Mouse (Mus musculus) layer of hippocampus, postnatal 36 days (tissue): Measurements from ENCODE around the gene Cacna1d. TPM values are rescaled to one million over a fixed set of nuclear protein-coding genes. Genes with fewer than 3 reads are reported as not detected.

ENCODE experiments used
- DNase-seq, 2 experiments: peaks; one replicate each; pipeline ENCODE4 v3.0.0; 2022
- total RNA-seq, 2 experiments: library from RNA; stranded (reverse); gene quantifications; 2 replicates each; pipeline ENCODE4 v1.2.3; 2021

Gene Cacna1d
- 10 to 100 TPM; 41.8 to 60.0 TPM for total RNA-seq

- DNase-seq, result no peak
Measured at GRCm38 (mm10) chr14:30491342-30491741, at the start of gene Cacna1d. Gene Cacna1d (minus strand): TSS chr14:30491455.

DNA sequence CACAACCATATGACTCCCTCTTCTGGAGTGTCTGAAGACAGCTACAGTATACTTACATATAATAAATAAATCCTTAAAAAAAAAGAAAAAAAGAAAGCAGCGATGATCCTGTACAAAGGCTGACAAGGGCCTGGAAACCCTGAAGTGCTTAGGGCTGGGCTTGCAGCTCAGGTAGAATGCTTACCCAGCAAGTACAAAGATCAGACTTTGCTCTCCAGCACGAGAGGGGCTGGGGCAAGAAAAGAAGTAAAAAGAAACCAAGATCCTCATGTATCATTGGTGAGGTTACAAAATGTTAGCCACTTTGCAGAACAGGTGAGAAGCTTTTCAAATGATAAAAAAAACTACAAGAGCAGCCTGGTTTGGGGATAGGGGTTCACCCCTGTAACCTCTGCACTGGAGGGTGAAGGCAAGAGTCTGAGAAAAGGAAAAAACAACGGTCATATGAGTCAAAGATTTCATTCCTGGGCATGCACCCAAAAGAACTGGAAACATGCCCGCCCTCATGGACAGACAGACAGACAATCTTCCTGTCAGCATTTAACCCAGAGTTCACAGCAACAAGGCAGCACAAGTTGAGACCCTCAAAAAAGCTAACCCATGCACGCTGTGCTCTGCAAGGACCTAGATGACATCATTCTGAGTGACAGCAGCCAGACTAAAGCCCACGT is 42.7 kb upstream of the Cacna1d start:
- DNase-seq, result no peak

DNA sequence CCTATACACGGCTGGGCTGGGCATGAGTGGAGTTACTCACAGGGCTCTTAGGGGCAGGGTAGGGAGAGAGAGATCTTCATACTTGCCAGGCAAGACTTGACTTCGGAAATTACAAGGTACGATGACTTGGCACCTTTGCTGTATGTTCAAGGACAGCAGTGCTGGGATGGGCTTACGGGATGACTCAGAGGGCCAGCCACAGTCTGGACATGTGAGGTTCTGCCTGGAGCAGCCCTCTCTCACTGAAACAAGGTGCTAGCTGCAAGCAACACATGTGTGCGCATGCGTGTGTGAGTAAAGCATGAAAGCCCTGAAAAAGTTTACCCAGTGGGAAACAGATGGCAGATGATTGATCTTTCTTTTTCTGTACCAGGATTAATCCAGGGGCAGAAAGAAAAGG is 40.6 kb upstream of the Cacna1d start:
- DNase-seq, result no peak

DNA sequence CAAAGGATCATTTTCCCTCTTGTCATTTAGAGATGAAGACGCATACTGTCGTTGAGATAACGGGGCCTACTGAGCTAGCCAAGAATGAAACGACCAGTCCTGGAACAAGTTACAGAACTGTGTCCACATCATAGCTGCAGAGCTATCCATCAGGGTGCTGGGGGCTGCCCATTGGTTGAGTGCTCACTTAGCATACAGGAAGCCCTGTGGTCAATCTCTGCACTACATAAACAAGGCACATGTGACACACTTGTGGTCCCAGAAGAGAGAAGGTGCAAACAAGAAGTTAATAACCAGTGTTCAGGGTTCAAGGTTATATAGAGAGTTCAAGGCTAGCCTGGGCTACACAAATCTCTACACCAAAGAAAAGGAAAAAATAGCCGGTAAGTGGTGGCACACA is 40.2 kb upstream of the Cacna1d start:
- DNase-seq, result no peak

GRCm38 (mm10) chr14:30530726-30531269 is 39.5 kb upstream of the Cacna1d start:
- DNase-seq, result no peak

DNA sequence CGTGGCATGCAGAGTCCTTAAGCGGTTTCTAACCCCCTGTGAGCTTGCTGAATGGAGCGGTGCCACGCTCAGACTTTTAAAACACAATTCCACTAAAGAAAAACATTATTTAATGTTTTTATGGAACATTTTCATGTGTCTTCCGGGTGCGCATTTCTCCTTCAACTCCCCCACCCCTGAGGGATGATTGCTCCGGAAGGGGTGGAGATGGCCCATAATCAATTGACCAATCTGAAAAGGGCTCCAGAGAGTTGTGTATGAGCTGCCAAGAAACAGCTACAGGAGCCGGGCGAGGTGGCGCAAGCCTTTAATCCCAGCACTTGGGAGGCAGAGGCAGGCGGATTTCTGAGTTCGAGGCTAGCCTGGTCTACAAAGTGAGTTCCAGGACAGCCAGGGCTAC is 38.2 kb upstream of the Cacna1d start:
- DNase-seq, result no peak

- no peak for DNase-seq
Measured at GRCm38 (mm10) chr14:30528961-30529360, 37.7 kb upstream of the Cacna1d start.

GRCm38 (mm10) chr14:30528392-30528791 is 37.1 kb upstream of the Cacna1d start:
- no peak for DNase-seq

DNA sequence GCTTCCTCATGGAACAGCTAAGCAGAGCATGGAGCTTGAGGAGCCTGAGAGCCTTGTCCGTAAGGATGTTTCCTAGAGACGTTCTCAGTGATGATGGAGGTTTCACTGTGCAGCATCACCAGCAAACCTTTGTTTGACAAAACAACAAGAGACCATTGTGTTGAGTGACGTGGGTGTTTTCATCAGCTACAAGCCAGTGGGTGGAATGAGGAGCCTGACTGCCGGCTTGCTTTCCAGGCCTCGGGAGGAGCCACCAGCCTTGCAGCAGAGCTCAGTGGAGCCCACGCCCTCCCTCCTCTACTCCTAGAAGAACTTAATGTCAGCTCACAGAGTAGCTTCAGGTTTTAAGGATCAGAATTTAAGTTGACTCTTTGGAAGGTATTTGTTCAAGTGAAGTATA is 32.1 kb upstream of the Cacna1d start:
- peak; percentile 24 to 44 for DNase-seq

- no peak for DNase-seq
Measured at GRCm38 (mm10) chr14:30519323-30519722, 28.1 kb upstream of the Cacna1d start.

GRCm38 (mm10) chr14:30515931-30516723 is 24.9 kb upstream of the Cacna1d start:
- DNase-seq, result no peak

GRCm38 (mm10) chr14:30512896-30513295 is 21.6 kb upstream of the Cacna1d start:
- DNase-seq, result no peak

GRCm38 (mm10) chr14:30510214-30510763 is 19.0 kb upstream of the Cacna1d start:
- no peak for DNase-seq

GRCm38 (mm10) chr14:30504990-30505389 is 13.7 kb upstream of the Cacna1d start:
- DNase-seq, result no peak

- DNase-seq, result no peak
Measured at GRCm38 (mm10) chr14:30498202-30498601, 6.9 kb upstream of the Cacna1d start.

DNA sequence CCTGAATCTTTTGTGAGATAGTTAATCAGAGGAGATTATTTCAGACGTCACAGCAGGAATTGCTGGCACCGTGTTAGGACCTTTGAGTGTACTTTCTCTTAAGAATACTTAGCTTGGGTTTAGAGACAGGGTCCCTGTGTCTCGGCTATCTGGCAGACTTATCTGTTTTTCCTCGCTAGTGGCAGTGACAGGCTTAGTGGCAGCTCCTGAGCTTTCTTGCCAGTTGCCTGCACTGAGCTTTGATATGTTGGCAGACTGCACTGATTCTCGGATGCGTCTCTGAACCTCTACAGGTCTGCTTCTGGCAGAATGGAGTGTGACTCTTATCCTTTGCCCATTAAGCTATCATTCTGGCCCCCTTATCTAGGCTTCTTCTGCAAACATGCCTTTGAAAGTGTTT is 3.7 kb upstream of the Cacna1d start:
- DNase-seq, result no peak

DNA sequence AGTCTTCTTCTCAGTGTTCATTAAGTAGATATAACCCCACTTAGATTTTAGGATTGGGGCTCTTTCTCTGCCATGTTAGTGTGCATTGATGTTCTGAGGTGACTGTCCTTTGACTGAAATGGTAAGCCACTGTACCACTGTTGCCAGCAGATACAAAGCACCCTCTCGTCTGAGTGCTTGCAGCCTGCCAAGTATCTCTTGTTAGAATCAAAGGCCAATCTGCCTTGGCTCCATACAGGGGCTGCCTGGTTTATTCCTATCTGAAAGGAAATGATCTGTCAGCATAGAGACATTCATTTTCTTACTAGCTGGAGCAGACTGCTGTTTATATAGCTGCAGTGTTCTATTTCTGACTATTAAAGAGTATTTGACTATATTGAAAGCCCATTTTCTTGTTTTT is 2.0 kb upstream of the Cacna1d start:
- no peak for DNase-seq

DNA sequence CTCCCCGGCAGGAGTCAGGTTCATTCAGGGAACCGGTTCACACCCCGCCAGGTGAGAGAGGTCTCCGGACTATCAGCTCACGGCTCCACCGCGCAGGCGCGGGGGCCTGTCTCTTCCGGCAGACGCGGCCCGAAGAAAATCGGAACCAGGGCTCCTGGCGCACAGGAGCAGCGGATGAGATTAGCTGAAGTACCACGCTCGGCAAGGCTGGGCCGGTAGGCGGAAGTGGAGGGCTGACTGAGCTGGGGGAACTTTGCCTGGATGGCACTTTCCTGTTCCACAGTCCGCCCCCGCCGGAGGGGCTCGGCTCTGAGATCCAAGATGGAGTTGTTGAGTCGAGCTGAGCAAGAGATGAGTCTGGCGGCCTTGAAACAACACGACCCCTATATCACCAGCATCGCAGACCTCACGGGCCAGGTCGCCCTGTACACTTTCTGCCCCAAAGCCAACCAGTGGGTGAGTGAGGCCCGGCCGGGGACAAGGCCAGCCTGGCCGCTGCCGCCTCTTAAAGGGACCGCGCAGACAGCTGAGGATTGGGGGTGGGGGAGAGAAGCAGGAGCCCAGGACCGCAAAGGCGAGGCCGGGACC is 11.8 kb downstream of the Cacna1d start, which contains the start of gene Dcp1a:
Dcp1a (plus strand) TSS at position 175 of the 588 bp plus-strand sequence.
- peak; percentile 97 to 98 for DNase-seq

DNA sequence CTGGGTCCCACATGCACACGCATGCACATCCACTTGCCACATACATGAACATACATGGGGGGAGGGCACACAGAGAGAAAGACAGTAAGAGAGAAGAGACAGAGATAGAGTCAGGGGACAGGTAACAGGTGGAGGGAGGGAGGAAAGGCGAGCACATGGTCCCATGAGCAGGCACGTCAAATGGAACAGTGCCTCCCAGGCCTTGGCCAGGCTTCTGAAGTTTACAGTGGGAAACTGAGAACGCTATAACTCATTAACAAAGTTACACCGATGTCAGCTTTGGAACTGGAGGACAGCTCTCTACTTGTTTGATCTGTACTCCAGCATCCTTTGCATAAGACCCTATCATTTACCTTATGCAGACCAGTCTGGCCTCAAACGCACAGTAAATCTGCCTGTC is 16.8 kb downstream of the Cacna1d start:
- DNase-seq, result no peak

DNA sequence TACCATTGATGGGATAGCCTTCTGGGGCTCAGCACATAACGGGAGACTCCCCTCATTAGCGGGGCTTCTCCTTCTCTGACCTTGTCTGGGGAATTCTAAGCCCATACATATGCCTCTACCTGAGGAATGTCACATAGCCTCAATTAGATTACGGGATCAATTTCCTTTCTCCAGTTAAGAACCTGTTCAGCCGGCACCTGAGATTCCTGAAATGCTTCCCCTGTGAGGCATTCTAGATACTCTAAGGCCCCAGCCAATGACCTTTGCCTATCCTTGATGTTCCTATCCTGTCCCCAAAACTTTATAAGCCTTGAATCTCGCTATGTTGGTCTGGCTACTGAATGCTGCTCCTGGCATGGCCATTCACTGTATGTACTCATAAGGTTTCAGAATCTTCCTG is 17.6 kb downstream of the Cacna1d start:
- no peak for DNase-seq

DNA sequence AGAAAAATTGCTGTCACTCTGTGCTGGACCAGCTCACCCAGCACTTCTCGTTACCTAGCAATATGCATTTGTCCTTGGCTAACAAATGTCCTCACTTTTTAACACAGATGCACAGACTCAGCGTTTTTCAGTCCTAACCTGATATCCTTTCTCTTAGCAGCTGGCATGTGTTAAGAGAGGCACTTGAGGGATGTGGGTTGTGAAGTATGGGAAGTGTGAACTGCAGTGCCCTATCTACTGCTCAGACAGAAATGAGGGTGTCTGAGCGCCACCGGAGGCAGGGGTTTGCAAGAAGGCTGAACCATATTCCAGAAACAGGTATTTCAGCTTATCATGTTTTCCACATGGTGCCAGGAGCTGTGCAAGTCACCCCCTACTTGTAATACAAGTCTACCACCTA is 27.9 kb downstream of the Cacna1d start:
- DNase-seq, result no peak

GRCm38 (mm10) chr14:30459891-30460523 is 31.2 kb downstream of the Cacna1d start:
- DNase-seq, result peak; percentile 64 to 70
